In the genomic region with DNA sequence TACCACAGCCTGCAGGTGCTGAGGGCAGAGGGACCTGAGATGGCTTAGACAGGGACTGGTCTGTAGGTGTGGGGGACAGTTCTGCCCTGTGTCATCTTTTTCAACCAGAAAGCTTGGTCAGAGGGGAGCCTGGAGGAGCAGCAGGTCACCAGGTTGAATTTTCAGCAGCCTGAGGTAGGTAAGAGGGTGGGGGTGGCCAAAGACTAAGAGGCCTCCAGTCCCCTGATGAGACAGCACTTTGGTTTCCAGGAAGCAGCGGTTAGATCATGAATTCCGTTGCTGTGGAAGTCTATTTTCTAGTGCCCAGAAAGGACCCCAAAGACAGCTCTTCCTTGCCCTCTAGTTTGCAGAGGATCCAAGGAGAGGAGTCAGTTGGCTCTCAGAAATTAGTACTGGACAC, we compare ENCODE assay signal across 10 mouse cellular contexts. TPM values are rescaled to one million over a fixed set of nuclear protein-coding genes. Genes with fewer than 3 reads are reported as not detected.
DNase-seq lines count a peak whose midpoint lies in the region; ATAC-seq and TF ChIP-seq lines count a peak whose summit lies in the region.
"Had no signal": no experiment of that assay in that cellular context is flagged by ENCODE, and none has a peak within 500 bp of the region (broad histone marks: within the 10 kb centered on the region; RNA-seq: fewer than 3 reads in every experiment).

No protein-coding gene starts in this region.

- H3K9ac ChIP-seq in hindbrain, embryonic 14.5 days, result no peak overlapping the region
- no peak overlapping the region for H3K9ac ChIP-seq in hindbrain, postnatal 0 days (replicated peaks; ENCODE audit: low read length)
- H3K9ac ChIP-seq in ES-E14 (ENCODE audit: insufficient read depth, low read depth, low read length, poor library complexity, severe bottlenecking), result peak overlapping the region; percentile 30; the same call in 1 of the 2 replicates

- H3K4me2 ChIP-seq in hindbrain, embryonic 14.5 days (replicated peaks), result no peak overlapping the region
- no peak overlapping the region for H3K4me2 ChIP-seq in hindbrain, postnatal 0 days (ENCODE audit: low read depth, low read length)

- H3K4me3 ChIP-seq in hindbrain, embryonic 14.5 days (replicated peaks; ENCODE audit: low read length), result no peak overlapping the region
- no peak overlapping the region for H3K4me3 ChIP-seq in hindbrain, postnatal 0 days (ENCODE audit: low read length)
- 0 out of 4 replicates have a peak overlapping the region, but pooled peaks of 1 of the 2 experiments have one; percentile 4 for H3K4me3 ChIP-seq in ES-E14 (ENCODE audit: insufficient read depth in 1 of 2, low read depth in 1 of 2, low read length in 2 of 2, poor library complexity in 1 of 2, severe bottlenecking in 1 of 2)
- peak overlapping the region; percentile 84 for H3K4me3 ChIP-seq in megakaryocyte, embryonic 14.5 days (replicated peaks)
- no peak overlapping the region for H3K4me3 ChIP-seq in kidney, adult 2 months (ENCODE audit: insufficient read depth, low read depth, low read length)

- no peak for TF ChIP-seq CTCF in hindbrain, postnatal 0 days (IDR thresholded peaks at IDR 0.05; ENCODE audit: low read depth)
- no peak for TF ChIP-seq CTCF in kidney, adult 2 months (conservative IDR thresholded peaks at IDR 0.05; ENCODE audit: insufficient read depth, insufficient read length, low read depth, low read length)

- H3K4me1 ChIP-seq in hindbrain, embryonic 14.5 days (replicated peaks; ENCODE audit: control insufficient read depth, insufficient read depth, low read length), result peaks cover 43% of the 10 kb centered on the region
- H3K4me1 ChIP-seq in hindbrain, postnatal 0 days (ENCODE audit: insufficient read depth, low read length), result peaks cover 33% of the 10 kb centered on the region
- peaks cover 34 to 44% of the 10 kb centered on the region in 2 experiments for H3K4me1 ChIP-seq in ES-E14 (ENCODE audit: control insufficient read depth in 2 of 2, insufficient read depth in 2 of 2, low read length in 2 of 2, poor library complexity in 1 of 2)
- H3K4me1 ChIP-seq in megakaryocyte, embryonic 14.5 days, result peaks cover 99% of the 10 kb centered on the region
- peaks cover 11% of the 10 kb centered on the region for H3K4me1 ChIP-seq in kidney, adult 2 months (ENCODE audit: control insufficient read depth, insufficient read depth, low read length)

- ATAC-seq in hindbrain, embryonic 14.5 days (ENCODE audit: low FRiP score), result no peak
- no peak for ATAC-seq in hindbrain, postnatal 0 days
- peak; percentile 57 for ATAC-seq in common myeloid progenitor, adult 5-6 weeks (replicated peaks; ENCODE audit: low read depth, poor library complexity, severe bottlenecking)
- ATAC-seq: Patski had no signal

- 46% methylated on average over 2 of the region's 2 CpGs for WGBS in hindbrain, embryonic 14.5 days
- WGBS in hindbrain, postnatal 0 days, result 49% methylated on average over 2 of the region's 2 CpGs
- WGBS in kidney, adult 2 months, result 57% methylated on average over 2 of the region's 2 CpGs

- in situ Hi-C loops in ES-E14 (cut with MboI; ENCODE audit: low sequenced_read_pairs in 2 of 2, unreplicated experiment in 2 of 2), result no loop called here

- H3K36me3 ChIP-seq in hindbrain, embryonic 14.5 days (replicated peaks; ENCODE audit: control insufficient read depth, insufficient read depth), result no peaks in the 10 kb centered on the region
- no peaks in the 10 kb centered on the region for H3K36me3 ChIP-seq in hindbrain, postnatal 0 days (ENCODE audit: insufficient read depth, low read length)
- H3K36me3 ChIP-seq in ES-E14 (ENCODE audit: control insufficient read depth, insufficient read depth, low read length, poor library complexity, severe bottlenecking), result no peaks in the 10 kb centered on the region
- peaks cover 4% of the 10 kb centered on the region for H3K36me3 ChIP-seq in megakaryocyte, embryonic 14.5 days (replicated peaks; ENCODE audit: low read length)
- no peaks in the 10 kb centered on the region for H3K36me3 ChIP-seq in kidney, adult 2 months (ENCODE audit: control insufficient read depth, insufficient read depth, low read length)

- no peak for TF ChIP-seq POLR2A in kidney, adult 2 months (IDR thresholded peaks at IDR 0.05; ENCODE audit: low read depth, low read length)

- H3K27ac ChIP-seq in hindbrain, embryonic 14.5 days, result 0 out of 2 replicates have a peak overlapping the region, but pooled peaks have one; percentile 29
- H3K27ac ChIP-seq in hindbrain, postnatal 0 days, result no peak overlapping the region
- H3K27ac ChIP-seq in ES-E14 (ENCODE audit: insufficient read depth, low read depth, low read length, poor library complexity, severe bottlenecking), result peak overlapping the region; percentile 52
- no peak overlapping the region for H3K27ac ChIP-seq in kidney, adult 2 months (ENCODE audit: insufficient read depth, low read depth, low read length)

- DNase-seq in hindbrain, embryonic 14.5 days (ENCODE audit: low spot score), result no peak
- no peak for DNase-seq in hindbrain, postnatal 0 days (ENCODE audit: low spot score)
- DNase-seq in ES-E14 (ENCODE audit: low read depth, low spot score), result no peak
- DNase-seq in kidney, adult 2 months, result no peak
- no peak for DNase-seq in gastrocnemius, adult 8-10 months (ENCODE audit: low spot score in 2 of 2)
- DNase-seq: kidney, adult 18-20 months; thymus, postnatal 36 days had no signal

- no peaks in the 10 kb centered on the region for H3K9me3 ChIP-seq in hindbrain, embryonic 14.5 days (ENCODE audit: control insufficient read depth, low read length)
- no peaks in the 10 kb centered on the region for H3K9me3 ChIP-seq in hindbrain, postnatal 0 days (ENCODE audit: low read length)
- H3K9me3 ChIP-seq in ES-E14 (ENCODE audit: control insufficient read depth, insufficient read depth, low read depth, low read length), result no peaks in the 10 kb centered on the region
- no peaks in the 10 kb centered on the region for H3K9me3 ChIP-seq in megakaryocyte, embryonic 14.5 days

- H3K27me3 ChIP-seq in hindbrain, embryonic 14.5 days (ENCODE audit: control insufficient read depth, insufficient read depth, low read length), result no peaks in the 10 kb centered on the region
- H3K27me3 ChIP-seq in hindbrain, postnatal 0 days (ENCODE audit: insufficient read depth, low read length), result no peaks in the 10 kb centered on the region
- no peaks in the 10 kb centered on the region for H3K27me3 ChIP-seq in megakaryocyte, embryonic 14.5 days (replicated peaks)
- no peaks in the 10 kb centered on the region for H3K27me3 ChIP-seq in kidney, adult 2 months (replicated peaks; ENCODE audit: control insufficient read depth, insufficient read depth, low read length)
- H3K27me3 ChIP-seq: Patski had no signal

TF ChIP-seq in ES-E14, 5 proteins besides CTCF, POLR2A, EP300 and RAD21:
- 0 out of 2 replicates have a peak, but pooled peaks have one; percentile 9 for TF ChIP-seq MAFK (IDR thresholded peaks at IDR 0.05; ENCODE audit: insufficient read depth, low read depth, low read length)
- no peak for TF ChIP-seq ZNF384 (IDR thresholded peaks at IDR 0.05; ENCODE audit: low read depth, low read length)
TF ChIP-seq in ES-E14: peak in this region for 1.

RNA-seq across cellular contexts. Expression of a gene that starts 29.8 kb away (rescaled TPM):
- 64.5 and 65.5 TPM in 2 replicates for polyA plus RNA-seq in hindbrain, embryonic 14.5 days (2014; fragmentation: Nextera tagmentation; extraction: Ambion mirVana)
- total RNA-seq in hindbrain, postnatal 0 days (2014; rRNA removed), result 146 and 159 TPM in 2 replicates
- 59.4 and 66.9 TPM in 2 replicates for polyA plus RNA-seq in hindbrain, postnatal 0 days (2015; fragmentation: Nextera tagmentation; extraction: Ambion mirVana)
- total RNA-seq in ES-E14 (2012; rRNA removed), result 39.5 and 43.2 TPM in 2 replicates
- total RNA-seq in common myeloid progenitor, adult 5-6 weeks (2017), result 1.9 and 3.6 TPM in 2 replicates
- polyA plus RNA-seq in megakaryocyte, embryonic 14.5 days (2012; ENCODE audit: insufficient read depth, low replicate concordance), result 32.7 and 46.2 TPM in 2 replicates
- polyA plus RNA-seq in kidney, adult 2 months (2012; rRNA removed), result 22.0 and 27.8 TPM in 2 replicates
- 10 to 100 TPM; 21.3 to 27.0 (median 22.9) TPM for total RNA-seq in gastrocnemius, adult 8-10 months (2022)

RNA-seq across cellular contexts. Expression of a gene that starts 32.5 kb away (rescaled TPM):
- 46.8 and 52.1 TPM in 2 replicates for polyA plus RNA-seq in hindbrain, embryonic 14.5 days (2014; fragmentation: Nextera tagmentation; extraction: Ambion mirVana)
- total RNA-seq in hindbrain, postnatal 0 days (2014; rRNA removed), result 51.1 and 55.6 TPM in 2 replicates
- 27.6 and 29.6 TPM in 2 replicates for polyA plus RNA-seq in hindbrain, postnatal 0 days (2015; fragmentation: Nextera tagmentation; extraction: Ambion mirVana)
- total RNA-seq in ES-E14 (2012; rRNA removed), result 26.5 and 27.6 TPM in 2 replicates
- total RNA-seq in common myeloid progenitor, adult 5-6 weeks (2017), result 23.8 and 33.9 TPM in 2 replicates
- 4.8 and 6.4 TPM in 2 replicates for polyA plus RNA-seq in megakaryocyte, embryonic 14.5 days (2012; ENCODE audit: insufficient read depth, low replicate concordance)
- 28.8 and 34.2 TPM in 2 replicates for polyA plus RNA-seq in kidney, adult 2 months (2012; rRNA removed)
- total RNA-seq in gastrocnemius, adult 8-10 months (2022), result 10 to 100 TPM; 34.5 to 38.7 (median 37.1) TPM

Comparison
In these comparisons a context has a peak if more than half of its experiments do, and no peak if none do; other contexts are left out.
1. H3K27ac ChIP-seq: peak in hindbrain, embryonic 14.5 days (single experiment) and ES-E14 (single experiment); none in hindbrain, postnatal 0 days (single experiment) and kidney, adult 2 months (single experiment).